Mouse (Mus musculus): ENCODE results near the gene Dnajc7.
"Not testable (repeated sequence)": the region's sequence is repeated elsewhere in the genome, so short reads cannot be mapped to it uniquely, and the experiment has no call there.

Dnajc7 gene

DNA sequence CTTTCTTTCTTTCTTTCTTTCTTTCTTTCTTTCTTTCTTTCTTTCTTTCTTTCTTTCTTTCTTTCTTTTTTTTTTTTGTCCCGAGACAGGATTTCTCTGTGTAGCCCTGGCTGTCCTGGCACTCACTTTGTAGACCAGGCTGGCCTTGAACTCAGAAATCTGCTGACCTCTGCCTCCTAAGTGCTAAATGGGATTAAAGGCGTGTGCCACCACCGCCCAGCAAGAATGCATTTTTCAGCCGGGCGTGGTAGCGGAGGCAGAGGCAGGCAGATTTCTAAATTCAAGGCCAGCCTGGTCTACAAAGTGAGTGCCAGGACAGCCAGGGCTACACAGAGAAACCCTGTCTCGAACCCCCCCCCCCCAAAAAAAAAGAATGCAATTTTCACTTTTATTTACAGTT lies 3.1 kb downstream of the Dnajc7 start:
- not testable (repeated sequence) for DNase-seq (ENCODE audit: low spot score in 2 of 2)

DNA sequence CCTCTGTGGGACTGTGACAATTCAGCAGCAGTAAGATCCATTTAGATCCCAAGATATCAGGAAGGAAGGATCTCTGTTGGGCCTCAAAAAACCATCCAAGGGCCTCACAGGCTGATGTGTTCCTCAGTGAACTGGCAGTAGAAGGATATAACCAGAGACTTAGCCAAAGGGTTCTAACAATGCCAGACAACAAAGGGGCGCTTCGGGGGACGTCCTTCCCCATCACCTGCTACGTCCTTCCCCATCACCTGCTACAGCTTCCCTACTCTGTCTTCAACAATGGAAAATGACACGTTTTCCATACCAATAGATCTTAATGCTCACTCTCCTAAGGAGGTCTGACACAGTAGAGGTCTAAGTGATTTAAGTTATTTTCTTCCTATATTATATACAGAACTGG lies 3.6 kb downstream of the Dnajc7 start:
- no peak for DNase-seq (ENCODE audit: low spot score in 2 of 2)

DNA sequence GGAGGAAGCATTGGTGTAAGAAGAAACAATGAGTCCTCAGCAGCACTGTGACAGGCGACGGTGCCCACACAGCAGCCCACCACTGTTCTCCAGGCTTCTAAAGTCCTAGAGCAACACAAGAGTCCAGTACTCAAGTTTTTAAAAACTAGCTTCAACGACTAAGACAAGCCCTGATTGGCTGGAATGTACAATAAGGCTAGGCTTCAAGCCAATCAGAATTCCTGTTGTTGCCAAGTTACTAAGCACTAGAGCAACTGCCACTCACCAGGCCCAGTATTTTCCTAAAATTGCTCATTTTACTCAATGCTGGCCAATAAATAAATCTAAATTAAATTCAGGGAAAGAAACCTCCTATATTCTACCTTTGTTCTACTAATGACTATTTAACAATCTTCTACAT lies 6.7 kb downstream of the Dnajc7 start:
- DNase-seq (ENCODE audit: low spot score in 2 of 2): no peak

DNA sequence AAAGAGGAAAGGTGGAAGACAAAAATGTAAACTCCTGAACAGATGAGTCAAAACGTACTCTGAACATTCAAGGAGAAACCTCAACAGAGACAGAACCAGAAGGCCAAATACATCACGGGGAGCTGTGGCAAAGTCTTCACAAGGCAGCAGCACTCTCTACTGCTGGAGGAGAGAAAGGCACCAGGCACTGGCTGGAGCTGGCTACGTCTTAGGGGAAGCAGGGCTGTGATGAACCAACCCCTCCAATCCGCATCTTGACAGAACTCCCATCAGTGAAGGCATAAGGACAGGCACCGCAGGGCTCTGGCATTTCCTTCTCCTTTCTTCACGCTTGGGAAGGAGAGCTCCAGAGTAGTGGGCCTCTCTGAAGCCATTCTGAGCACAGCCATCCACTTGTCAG lies 8.3 kb downstream of the Dnajc7 start:
- no peak for DNase-seq (ENCODE audit: low spot score in 2 of 2)

DNA sequence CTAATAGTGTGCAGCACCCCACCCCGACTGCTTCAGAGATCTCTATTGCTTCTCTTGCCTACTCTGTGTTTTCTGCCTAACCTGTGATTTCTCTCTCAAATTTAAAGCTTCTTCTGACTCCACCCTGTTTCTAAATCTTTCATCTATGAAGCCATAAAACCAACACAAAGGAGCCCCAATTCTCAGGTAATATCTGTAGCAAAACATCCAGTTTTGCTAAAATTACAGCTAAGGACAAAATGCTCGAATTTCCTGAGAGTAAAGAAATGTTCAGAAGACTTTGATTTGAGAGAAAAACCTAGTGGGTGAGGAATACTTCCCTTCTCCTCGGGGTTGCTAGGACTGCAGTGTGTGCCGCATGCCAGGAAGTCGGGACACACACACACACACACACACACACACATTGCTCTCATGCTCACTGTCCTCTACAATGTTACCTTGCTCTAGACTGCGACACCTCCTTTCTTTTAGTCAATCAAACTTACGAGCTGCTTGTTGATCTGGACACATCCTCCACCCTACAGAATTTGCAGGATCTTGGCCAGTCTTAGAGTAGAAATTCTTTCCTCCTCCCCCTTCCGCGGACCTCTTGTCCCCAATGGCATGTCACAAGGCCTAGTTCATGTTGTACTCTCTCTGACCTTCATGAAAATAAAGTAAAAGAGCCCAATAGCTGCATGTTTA lies 9.8 kb downstream of the Dnajc7 start:
- DNase-seq (ENCODE audit: low spot score in 2 of 2): no peak

DNA sequence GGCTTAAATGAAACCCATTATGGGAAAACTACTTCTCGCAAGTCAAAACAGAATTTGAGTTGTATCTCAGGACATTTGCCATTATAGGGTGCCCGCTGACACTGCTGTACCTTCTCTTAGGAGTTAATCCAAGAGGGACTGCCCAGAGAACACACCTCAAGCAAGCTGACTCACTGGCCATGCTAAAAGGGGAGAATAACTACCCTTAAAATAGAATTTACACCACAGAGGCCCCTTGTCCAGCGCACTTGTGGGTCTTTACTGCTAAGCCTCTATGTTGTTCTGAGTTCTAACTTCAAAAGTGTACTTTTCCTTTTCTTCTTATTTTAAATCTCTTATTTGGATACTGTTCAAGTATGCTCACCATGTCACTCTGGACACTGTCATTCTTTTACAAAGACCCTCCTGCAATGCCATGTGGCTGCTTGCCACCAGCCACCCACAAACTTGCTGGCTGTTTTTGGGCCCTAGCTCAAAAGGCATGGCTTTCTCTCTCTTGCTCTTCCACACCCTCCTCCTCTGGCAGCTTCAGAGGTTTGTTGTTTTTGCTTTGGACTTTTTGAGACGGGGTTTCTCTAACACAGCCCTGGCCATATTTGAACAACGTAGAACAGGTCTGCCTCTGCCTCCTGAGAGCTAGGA lies 10.5 kb downstream of the Dnajc7 start:
- DNase-seq (ENCODE audit: low spot score in 2 of 2): no peak

DNA sequence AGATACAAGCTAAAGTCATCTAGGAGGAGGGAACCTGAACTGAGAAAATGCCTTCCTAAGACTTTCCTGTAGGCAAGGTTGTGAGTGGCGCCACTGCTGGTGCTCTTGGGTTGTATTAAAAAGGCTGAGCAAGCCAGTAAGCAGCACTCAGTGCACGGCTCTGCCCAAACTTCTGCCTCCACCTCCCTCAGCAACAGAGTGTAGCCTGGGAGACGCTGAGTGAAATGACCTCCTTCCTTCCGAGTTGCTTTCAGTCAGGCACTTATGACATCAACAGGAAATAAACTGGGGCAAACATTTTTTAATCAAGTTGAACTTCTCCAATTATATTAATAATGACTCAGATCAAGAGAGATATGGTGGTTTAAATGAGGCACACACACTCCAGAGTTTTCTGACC lies 11.2 kb downstream of the Dnajc7 start:
- DNase-seq (ENCODE audit: low spot score in 2 of 2): no peak

DNA sequence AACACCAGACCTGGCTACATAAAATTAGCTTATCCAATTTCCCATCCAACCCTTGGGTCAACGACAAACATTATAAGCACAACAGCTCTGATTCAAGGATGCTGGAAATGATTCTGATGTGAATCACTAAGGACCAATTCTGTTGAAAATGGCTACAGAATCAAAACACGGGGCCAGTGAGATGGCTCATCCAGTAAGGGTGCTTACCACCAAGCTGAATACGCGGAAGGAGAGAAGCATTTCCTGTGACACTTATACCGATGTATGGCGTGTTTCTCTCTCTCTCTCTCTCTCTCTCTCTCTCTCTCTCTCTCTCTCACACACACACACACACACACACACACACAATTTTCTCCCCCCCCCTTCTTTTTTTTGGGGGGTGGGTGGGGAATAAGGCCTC lies 12.8 kb downstream of the Dnajc7 start:
- DNase-seq (ENCODE audit: low spot score in 2 of 2): no peak

DNA sequence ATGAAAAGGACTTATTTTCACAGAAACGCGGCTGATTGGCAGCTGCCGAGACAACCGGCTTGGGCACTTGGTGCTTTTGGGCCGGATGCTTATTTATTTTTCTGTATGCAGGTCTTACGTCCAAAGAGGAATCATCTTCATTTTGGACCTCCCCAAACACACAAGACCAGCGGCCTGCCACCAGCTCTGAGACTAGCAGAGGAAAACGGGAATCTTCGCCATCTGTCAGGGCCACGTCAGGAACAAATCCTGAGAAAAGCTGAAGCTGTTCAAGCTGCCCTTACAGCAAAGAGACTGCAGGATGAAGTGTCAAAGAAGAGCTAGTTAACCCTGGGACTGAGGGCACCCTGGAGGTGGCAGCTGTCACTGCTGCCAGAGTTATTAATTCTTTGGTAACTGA lies 14.5 kb downstream of the Dnajc7 start:
- no peak for DNase-seq (ENCODE audit: low spot score in 2 of 2)

DNA sequence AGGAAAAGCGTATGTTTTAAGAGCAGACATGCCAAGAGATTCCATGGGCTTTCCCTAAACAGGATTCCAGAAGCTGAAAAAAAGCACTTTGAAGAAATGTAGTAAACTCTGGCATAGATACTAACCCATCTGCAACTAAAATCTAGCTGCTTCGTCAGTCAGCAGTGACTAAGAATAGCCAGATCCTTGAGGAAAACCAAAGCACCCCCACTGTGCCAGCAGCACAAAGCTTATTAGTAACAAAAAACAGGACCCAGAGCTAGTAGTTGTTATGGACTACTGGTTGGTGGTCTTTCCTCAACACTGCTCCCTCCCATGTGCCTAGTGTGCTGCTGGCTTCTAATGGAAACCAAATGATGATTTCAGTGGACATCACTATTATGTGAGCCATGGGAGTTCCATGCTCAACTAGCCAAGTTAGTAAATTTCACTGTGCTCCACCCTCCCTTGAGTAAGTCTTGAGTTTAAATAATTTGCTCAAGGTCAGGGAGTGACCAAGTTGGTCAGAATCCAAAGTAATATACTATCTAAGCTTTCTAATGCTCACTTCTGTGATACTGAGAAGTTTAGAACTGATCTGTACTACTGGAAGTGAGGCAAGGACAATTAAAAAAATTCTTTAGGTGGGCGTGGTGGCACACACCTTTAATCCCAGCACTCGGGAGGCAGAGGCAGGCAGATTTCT lies 15.5 kb downstream of the Dnajc7 start:
- no peak for DNase-seq (ENCODE audit: low spot score in 2 of 2)

DNA sequence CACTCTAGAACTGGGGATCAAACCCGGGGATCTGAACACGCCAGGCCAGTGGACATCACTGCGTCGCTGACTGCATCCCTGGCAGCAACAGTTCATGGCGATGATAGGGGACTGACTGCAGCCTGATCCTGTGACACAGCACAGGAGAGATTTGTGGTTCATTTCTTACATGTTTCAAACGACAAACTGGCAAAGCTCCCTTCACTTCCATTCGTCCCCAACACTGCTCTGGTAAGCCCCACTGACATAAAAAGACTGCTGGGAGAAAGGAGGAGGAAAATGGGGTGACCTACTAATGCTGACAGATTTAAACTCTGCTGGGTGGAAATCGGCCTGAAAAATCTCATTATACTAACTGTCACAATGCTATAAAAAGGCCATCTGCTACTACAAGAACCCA lies 16.2 kb downstream of the Dnajc7 start:
- no peak for DNase-seq (ENCODE audit: low spot score in 2 of 2)

DNA sequence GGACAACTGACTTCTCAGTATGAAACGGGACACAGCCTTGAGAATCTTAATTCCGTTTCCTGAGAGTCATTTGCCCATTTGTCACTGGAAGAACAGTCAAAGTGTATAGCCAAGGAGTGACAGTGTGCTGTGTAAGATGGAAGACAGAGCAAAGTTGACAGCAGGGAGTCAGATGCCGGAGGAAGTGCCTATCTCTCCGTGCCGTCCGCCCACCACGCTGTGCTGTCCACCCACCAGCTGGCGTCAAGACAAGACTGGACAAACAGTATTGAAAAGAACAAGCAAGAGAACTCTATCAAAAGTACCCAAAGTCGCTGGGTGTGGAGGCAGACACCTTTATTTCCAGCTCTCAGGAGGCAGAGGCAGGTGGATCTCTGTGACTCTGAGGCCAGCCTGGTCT lies 16.8 kb downstream of the Dnajc7 start:
- DNase-seq (ENCODE audit: low spot score in 2 of 2): no peak

DNA sequence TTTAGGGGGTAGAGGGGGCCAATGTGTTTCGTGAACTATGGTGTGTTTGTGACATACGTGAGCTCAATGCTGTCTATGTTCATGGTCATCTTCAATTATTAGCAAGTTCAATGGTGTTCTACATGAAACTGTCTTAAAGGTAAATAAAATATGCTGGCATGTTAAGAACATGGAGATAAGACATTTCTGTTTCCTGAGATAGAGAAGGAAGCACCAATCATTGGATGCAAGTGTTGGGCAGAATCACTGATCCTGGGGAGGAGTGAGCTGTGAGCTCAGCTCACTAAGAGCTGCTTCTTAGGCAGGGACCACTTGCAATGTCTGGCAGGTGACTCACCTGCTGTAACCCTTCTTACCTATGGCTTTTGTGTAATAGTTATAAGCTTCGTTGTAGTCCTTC lies 18.6 kb downstream of the Dnajc7 start:
- DNase-seq (ENCODE audit: low spot score in 2 of 2): no peak

DNA sequence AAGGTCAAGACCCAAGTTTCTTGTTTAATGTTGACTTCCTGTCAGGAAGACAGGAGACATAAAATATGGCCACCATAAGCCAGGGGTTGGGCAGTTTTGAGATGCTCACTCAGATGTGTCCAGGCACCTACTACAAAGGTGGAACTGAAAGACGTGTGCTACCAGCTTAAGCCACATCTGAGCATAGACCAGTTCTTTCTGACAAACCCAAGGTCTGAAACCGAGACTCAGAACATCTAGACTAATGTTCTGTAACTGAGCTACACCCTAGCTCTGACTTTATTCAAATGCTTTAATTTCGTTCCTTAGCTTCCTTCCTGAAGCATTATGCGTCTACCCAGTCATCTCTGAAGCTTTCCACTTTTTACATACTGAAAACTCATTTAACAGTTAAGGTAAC lies 21.9 kb downstream of the Dnajc7 start:
- no peak for DNase-seq (ENCODE audit: low spot score in 2 of 2)

DNA sequence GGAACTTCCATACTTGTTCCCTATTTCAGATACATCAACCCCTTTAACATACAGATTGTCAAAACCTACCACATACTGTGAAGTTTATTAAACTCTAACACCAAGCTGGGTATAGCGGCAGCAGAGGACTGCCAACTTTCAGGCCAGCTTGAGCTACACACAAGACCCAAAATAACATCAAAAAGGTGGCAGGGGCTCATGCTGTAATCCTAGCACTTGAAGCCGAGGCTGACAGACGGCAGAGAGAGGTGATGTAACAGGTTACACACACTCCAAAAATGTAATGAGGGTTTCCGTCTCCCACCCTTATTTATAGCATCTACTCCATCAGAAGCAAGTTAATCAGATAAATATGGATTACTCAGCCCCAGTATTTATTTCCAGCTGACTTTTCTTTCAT lies 24.4 kb downstream of the Dnajc7 start:
- no peak for DNase-seq (ENCODE audit: low spot score in 2 of 2)

DNA sequence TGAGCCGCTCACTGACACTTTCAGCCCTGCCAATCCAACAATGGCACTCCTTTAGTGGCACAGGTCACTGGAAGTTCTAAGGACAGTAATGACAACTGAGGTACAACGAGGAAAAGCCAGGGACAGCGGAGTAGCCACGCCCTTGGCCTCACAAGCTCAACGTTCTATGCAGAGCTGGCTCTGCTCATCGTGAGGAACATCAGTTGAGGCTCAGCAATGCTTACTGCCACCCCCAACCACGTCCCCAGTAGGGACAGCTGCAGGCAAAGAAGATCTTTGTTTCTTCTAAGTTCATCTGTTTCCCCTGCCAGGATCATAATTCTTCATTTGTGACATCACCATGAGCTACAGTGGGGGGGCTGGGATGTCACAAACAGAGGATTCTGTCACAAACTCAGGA lies 25.4 kb downstream of the Dnajc7 start:
- DNase-seq (ENCODE audit: low spot score in 2 of 2): no peak

DNA sequence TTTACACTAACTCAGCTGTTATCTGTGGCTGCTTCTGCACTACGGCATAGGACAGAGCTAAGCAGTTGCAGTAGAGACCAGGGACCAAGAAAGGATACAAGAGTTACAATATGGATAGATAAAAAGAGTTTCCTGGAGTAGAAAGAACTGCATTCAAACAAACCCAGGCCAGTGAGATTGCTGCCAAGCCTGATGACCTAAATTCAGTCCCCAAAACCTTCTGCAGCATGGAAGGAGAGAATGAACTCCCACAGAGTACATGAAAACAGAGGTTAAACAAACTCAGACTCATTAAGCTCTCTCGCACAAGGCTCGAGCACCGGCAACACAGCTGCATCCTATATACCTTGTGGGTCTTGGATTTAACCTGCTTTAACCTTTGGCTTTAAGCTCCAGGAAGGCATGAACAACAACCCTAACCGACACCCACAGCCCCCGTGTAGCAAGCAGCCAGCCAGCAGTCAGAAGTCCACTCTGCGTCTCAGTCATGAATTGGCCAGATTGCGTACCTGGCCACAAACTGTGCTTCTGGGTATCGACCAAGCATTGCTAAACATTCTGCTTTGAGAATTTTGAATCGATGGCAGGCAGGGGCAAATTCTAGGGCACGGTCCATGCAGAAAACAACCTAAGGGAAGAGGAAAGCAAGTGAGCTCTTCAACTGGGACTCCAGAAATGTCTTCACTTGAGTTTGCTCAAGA lies 27.5 kb downstream of the Dnajc7 start:
- DNase-seq (ENCODE audit: low spot score in 2 of 2): no peak

DNA sequence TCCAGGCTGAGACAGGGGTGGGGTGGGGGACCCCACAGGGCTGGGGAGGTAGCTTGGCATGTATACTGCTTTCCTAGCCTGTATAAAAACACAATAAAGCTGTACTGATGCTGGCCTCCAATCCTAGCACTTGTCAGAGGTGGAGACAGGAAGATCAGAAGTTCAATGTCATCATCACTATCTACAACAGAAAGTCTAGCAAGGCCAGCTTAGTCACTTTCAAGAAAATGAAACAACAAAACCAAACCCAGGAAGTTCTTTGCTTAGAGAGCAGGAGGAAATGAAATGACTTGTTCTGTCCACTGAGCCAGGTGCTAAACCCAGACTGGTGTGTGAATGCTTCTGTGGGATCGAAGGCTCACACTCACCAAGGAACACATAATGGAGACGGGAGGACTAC lies 31.5 kb downstream of the Dnajc7 start:
- DNase-seq (ENCODE audit: low spot score in 2 of 2): no peak

DNA sequence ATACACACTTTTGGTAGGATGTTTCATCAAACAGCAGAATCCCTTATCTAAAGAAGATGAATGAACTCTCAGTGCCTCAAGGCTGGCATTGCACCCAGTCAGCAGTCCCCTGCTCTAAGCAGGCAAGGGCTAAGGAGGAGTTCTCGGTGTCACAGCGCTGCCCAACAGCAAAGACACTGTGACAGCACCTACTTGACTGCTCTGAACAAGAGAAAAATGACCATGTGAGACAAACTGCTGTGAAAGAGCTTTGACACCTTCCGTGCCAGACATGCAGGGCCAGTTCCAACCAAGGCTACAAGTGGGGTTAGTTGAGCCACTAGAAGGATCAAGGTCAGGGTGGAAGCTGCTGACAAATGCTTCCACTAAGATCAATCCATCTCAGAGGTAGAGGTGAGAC lies 34.8 kb downstream of the Dnajc7 start:
- no peak for DNase-seq (ENCODE audit: low spot score in 2 of 2)

DNA sequence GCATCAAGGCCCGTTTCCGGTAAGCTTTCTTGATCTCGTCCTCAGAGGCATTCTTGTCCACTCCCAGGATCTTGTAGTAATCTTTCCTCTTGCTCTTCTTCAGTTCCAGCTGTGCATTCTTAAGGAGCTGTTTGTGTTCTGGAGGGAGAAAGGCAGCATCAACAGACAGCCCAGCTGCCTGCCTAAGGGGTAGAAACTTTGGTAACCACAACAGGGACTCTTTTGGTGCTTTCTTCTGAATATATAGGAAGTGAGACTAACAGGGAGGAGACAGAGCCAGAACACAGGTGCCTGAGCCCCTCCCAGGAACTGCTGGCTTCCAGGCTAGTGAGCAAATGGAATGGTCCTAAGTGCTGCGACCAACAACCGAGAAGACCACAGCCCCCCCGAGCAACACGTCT lies 35.4 kb downstream of the Dnajc7 start:
- DNase-seq (ENCODE audit: low spot score in 2 of 2): no peak

DNA sequence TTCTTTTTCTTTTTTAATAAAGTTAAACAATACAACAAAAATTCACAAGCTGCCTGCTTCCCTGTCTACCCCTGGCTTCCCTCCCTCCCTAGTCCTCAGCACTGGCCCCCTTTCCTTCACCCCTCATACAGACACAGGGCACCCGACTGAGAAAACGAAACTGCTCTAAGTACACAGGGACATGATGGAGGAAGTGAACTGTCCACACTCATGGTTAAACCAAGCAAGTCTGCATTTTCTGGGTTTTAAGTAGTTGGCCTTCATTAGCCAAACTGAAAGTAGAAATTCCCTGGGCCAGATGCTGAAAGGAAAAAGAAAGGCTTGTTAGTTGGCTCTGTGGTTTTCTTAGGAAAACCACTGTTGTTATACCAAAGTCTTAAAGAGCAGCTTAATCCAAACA lies 37.1 kb downstream of the Dnajc7 start:
- DNase-seq (ENCODE audit: low spot score in 2 of 2): no peak

DNA sequence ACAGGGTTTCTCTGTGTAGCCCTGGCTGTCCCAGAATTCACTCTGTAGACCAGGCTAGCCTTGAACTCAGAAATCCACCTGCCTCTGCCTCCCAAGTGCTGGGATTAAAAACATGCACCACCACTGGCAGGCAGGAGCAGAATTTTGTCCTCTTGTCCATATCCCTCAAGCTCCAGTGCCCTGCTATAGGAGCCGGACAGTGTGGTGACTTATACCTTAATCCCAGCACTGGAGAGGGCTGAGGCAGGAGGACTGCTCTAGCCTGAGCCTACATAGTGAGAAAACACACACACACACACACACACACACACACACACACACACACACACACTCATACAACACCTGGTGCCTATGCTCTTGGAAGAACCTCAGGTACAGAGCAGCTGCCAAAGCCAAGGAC lies 37.6 kb downstream of the Dnajc7 start:
- DNase-seq (ENCODE audit: low spot score in 2 of 2): not testable (repeated sequence)

DNA sequence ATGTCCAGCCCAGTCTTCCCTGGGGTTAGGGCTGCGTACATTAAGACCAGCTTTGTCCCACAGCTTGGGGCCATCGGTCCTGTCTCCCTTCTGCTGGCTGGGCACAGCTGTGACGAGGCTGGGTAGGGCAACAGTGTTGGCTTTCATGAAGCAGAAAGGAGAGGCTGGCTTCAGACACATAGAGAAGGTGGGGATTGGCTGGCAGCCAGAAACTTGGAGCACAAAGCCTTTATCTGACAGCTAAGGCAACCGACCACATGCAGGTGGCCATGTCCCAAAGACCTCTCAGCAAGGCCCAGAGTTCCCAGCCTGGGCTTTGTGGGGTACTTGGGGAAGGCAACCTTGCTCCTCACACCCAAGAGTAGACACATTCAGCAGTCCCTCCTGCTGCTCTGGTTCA lies 38.2 kb downstream of the Dnajc7 start:
- DNase-seq (ENCODE audit: low spot score in 2 of 2): no peak

Measured in natural killer cell, adult 2 months (primary cell).